Mouse (Mus musculus) forebrain, embryonic 13.5 days (tissue): ENCODE measurements around the gene Uhrf1. TPM values are rescaled to one million over a fixed set of nuclear protein-coding genes. Genes with fewer than 3 reads are reported as not detected.

Experiments
- ATAC-seq: fragments of 200-750 bp; cut with Nextera tagmentation; 2 replicates; pipeline ENCODE4 v1.8.0; 2017
- H3K27ac ChIP-seq: fragments of 300-500 bp; sonication (generic); 2 replicates; pipeline ENCODE4 v1.5.1; 2015; ENCODE audit warnings: inconsistent platforms, mild to moderate bottlenecking, moderate library complexity
- H3K27me3 ChIP-seq: fragments of 300-500 bp; sonication (generic); 2 replicates; pipeline ENCODE4 v1.6.1; 2015; ENCODE audit warnings: mild to moderate bottlenecking, inconsistent platforms
- H3K36me3 ChIP-seq: fragments of 300-500 bp; sonication (generic); 2 replicates; pipeline ENCODE4 v1.6.1; 2015; ENCODE audit warnings: mild to moderate bottlenecking, inconsistent platforms; ENCODE audit not compliant: poor library complexity, severe bottlenecking
- H3K4me1 ChIP-seq: fragments of 300-500 bp; sonication (generic); 2 replicates; pipeline ENCODE4 v1.6.1; 2015; ENCODE audit warnings: inconsistent platforms
- H3K4me2 ChIP-seq: fragments of 300-500 bp; sonication (generic); 2 replicates; pipeline ENCODE4 v1.6.1; 2015; ENCODE audit warnings: inconsistent platforms, mild to moderate bottlenecking, moderate library complexity
- H3K4me3 ChIP-seq: fragments of 300-500 bp; sonication (generic); 2 replicates; pipeline ENCODE4 v1.5.1; 2015; ENCODE audit warnings: mild to moderate bottlenecking, inconsistent platforms
- H3K9ac ChIP-seq: fragments of 300-500 bp; sonication (generic); 2 replicates; pipeline ENCODE4 v1.6.1; 2015; ENCODE audit warnings: mild to moderate bottlenecking, inconsistent platforms
- H3K9me3 ChIP-seq: fragments of 300-500 bp; sonication (generic); replicated peaks from 2 replicates; pipeline ENCODE4 v1.6.1; 2016; ENCODE audit warnings: inconsistent platforms
- whole genome bisulfite sequencing: fragments of 180-500 bp; shearing (Covaris S2); methylation state at CpG from one replicate; pipeline ENCODE4 v1.1.7; 2015; 5-methylcytosine and 5-hydroxymethylcytosine counted together
- polyA plus RNA-seq: library from polyadenylated mRNA; unstranded; fragments of >200 nt; fragmentation: Nextera tagmentation; extraction: Ambion mirVana; gene quantifications from 2 replicates; pipeline ENCODE4 v1.2.1, GENCODE M21; 2015

Uhrf1 gene
- polyA plus RNA-seq, 1 experiment from 2014 or later, result 119 TPM

DNA sequence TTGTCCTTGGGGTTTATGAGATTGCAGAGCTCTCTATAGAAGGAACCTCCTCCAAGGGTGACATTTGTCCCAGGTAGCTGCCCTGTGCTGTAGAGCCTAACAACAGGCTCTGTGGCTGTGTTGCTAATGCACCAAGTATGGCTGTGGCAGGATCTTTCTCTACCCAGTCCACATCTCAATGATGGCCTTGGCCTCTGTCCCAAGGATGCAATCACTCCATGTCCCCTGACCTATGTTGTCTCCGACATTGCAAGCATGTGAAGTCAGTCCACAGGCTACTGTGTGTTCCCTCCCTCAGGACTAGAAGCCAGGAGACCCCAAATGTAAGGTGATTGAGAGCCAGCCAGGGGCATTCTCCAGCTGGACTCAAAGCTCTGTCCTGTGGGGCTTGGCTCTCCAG is 56.7 kb downstream of the Uhrf1 start:
- Histone ChIP-seq H3K27me3 (no peaks in the 10 kb centered on the region), H3K27ac (peak overlapping the region; percentile 37), H3K36me3 (peaks cover 81% of the 10 kb centered on the region), H3K9ac (no peak overlapping the region), H3K9me3 (no peaks in the 10 kb centered on the region), H3K4me1 (peaks cover 19% of the 10 kb centered on the region), H3K4me3 (no peak overlapping the region), H3K4me2 (no peak overlapping the region)
- WGBS, result 84% methylated on average over 1 of the region's 1 CpGs
- no peak for ATAC-seq

GRCm38 (mm10) chr17:56360451-56360850 is 57.3 kb downstream of the Uhrf1 start:
- ATAC-seq, result 0 out of 2 replicates have a peak, but pooled peaks have one; percentile 28
- H3K4me2 ChIP-seq, result no peak overlapping the region
- 0 out of 2 replicates have a peak overlapping the region, but pooled peaks have one; percentile 2 for H3K9ac ChIP-seq
- no peaks in the 10 kb centered on the region for H3K27me3 ChIP-seq
- peak overlapping the region; percentile 37 for H3K27ac ChIP-seq
- 37% methylated on average over 8 of the region's 8 CpGs for WGBS
- H3K9me3 ChIP-seq, result no peaks in the 10 kb centered on the region
- H3K4me3 ChIP-seq, result no peak overlapping the region
- peaks cover 81% of the 10 kb centered on the region for H3K36me3 ChIP-seq
- H3K4me1 ChIP-seq, result peaks cover 23% of the 10 kb centered on the region

- Histone ChIP-seq H3K9me3 (no peaks in the 10 kb centered on the region), H3K27me3 (no peaks in the 10 kb centered on the region), H3K9ac (no peak overlapping the region), H3K4me3 (no peak overlapping the region), H3K36me3 (peaks cover 78% of the 10 kb centered on the region), H3K4me1 (peaks cover 33% of the 10 kb centered on the region), H3K27ac (0 out of 2 replicates have a peak overlapping the region, but pooled peaks have one; percentile 8), H3K4me2 (no peak overlapping the region)
- 93% methylated on average over 2 of the region's 2 CpGs for WGBS
- ATAC-seq, result no peak
Observed at GRCm38 (mm10) chr17:56361542-56361941, 58.4 kb downstream of the Uhrf1 start.

DNA sequence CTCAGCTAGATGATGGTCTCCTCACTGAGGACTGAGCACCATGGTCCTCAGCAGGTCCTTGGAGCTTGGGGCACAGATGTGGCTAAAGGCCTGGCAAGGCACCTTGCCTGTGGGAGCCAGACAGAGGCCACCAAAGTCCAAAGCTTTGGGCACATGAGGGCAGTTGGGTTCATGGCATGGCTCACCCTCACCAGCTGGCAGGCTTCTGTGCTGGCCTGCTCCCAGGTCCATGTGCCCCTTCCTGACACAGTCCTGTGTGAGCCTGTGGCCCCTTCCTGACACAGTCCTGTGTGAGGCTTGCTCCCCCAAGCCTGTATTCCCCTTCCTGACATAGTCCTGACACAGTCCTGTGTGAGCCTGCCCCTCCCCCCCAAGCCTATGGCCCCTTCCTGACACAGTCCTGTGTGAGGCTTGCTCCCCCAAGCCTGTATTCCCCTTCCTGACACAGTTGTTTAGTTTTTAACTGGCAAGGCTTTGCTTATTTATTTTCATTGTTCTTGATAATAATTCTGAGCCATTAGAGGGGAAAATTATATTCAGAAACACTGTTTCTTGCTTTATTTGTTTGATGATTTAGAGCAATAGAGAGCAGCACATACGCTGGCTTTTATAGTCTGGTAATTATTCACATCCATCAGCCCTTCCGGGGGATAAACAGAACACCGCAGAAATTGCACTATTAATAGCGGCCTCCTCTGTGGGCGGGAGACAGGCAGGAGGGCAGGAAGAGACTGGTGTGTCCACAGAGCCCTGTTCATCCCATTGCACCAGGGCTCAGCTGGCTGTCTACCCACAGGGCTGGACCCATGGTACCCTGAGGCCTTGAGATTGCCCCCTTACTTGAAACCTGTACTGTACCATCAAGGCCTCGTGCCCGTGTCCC is 62.9 kb downstream of the Uhrf1 start:
- Histone ChIP-seq H3K4me1 (peaks cover 42% of the 10 kb centered on the region), H3K4me2 (no peak overlapping the region), H3K4me3 (no peak overlapping the region), H3K9ac (0 out of 2 replicates have a peak overlapping the region, but pooled peaks have one; percentile 9), H3K27ac (peak overlapping the region; percentile 60), H3K36me3 (peaks cover 70% of the 10 kb centered on the region), H3K9me3 (no peaks in the 10 kb centered on the region), H3K27me3 (no peaks in the 10 kb centered on the region)
- ATAC-seq, result no peak
- 58% methylated on average over 7 of the region's 7 CpGs for WGBS

GRCm38 (mm10) chr17:56368291-56368790 is 65.2 kb downstream of the Uhrf1 start:
- 72% methylated on average over 6 of the region's 6 CpGs for WGBS
- no peak for ATAC-seq
- no peaks in the 10 kb centered on the region for H3K27me3 ChIP-seq
- H3K4me2 ChIP-seq, result no peak overlapping the region
- peak overlapping the region; percentile 3; the same call in 1 of the 2 replicates for H3K9ac ChIP-seq
- H3K4me3 ChIP-seq, result no peak overlapping the region
- H3K27ac ChIP-seq, result no peak overlapping the region
- H3K9me3 ChIP-seq, result no peaks in the 10 kb centered on the region
- H3K36me3 ChIP-seq, result peaks cover 74% of the 10 kb centered on the region
- peaks cover 51% of the 10 kb centered on the region for H3K4me1 ChIP-seq

DNA sequence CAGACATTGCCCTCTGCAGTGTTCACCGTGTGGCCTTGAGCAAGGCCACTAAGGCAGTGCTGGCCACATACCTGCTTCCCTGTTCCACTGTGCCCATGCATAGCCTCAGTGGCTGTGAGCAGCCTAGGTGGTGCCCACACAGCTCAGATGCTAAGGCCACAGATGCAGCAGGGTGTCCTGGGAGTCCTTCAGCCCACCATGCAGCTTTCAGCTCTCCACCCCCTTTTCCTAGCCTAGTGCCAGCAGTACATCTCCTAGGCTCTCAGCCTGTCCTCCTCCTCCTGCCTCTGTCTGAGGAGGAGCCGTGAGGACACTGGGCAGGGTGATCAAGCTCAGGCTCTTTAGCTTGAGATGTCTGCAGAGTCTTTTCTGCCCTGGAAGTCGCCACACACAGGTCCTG is 67.0 kb downstream of the Uhrf1 start:
- H3K9me3 ChIP-seq, result no peaks in the 10 kb centered on the region
- peaks cover 60% of the 10 kb centered on the region for H3K4me1 ChIP-seq
- no peak overlapping the region for H3K9ac ChIP-seq
- H3K4me3 ChIP-seq, result no peak overlapping the region
- no peaks in the 10 kb centered on the region for H3K27me3 ChIP-seq
- WGBS, result 90% methylated on average over 3 of the region's 3 CpGs
- peaks cover 78% of the 10 kb centered on the region for H3K36me3 ChIP-seq
- ATAC-seq, result no peak
- no peak overlapping the region for H3K27ac ChIP-seq
- H3K4me2 ChIP-seq, result no peak overlapping the region

GRCm38 (mm10) chr17:56371029-56371660 is 68.0 kb downstream of the Uhrf1 start:
- Histone ChIP-seq H3K27ac (peak overlapping the region; percentile 17; the same call in 1 of the 2 replicates), H3K27me3 (no peaks in the 10 kb centered on the region), H3K9me3 (no peaks in the 10 kb centered on the region), H3K4me3 (no peak overlapping the region), H3K4me1 (peaks cover 50% of the 10 kb centered on the region), H3K36me3 (peaks cover 80% of the 10 kb centered on the region), H3K9ac (0 out of 2 replicates have a peak overlapping the region, but pooled peaks have one; percentile 2), H3K4me2 (no peak overlapping the region)
- no peak for ATAC-seq
- WGBS, result 59% methylated on average over 15 of the region's 15 CpGs

DNA sequence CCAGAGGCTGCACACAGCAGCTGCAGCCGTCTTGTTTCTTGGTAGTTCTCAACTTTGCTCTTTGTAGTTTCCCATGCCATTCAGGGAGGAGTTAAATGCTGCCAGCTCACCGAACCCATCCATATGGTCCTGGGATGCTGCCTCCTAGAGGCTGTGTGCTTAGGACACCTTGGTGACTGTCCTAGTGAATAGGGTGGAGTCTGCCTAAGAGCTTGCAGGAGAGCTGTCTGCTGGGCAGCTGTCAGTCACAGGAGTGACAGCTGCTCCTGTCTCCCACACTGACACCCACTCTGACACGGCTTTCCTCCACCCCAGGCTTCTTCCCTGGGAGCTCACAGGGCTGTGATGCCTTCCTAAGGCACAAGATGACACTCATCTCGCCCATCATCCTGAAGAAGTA is 69.0 kb downstream of the Uhrf1 start:
- peaks cover 82% of the 10 kb centered on the region for H3K36me3 ChIP-seq
- no peaks in the 10 kb centered on the region for H3K9me3 ChIP-seq
- peaks cover 47% of the 10 kb centered on the region for H3K4me1 ChIP-seq
- no peak overlapping the region for H3K27ac ChIP-seq
- H3K4me3 ChIP-seq, result no peak overlapping the region
- no peak overlapping the region for H3K9ac ChIP-seq
- WGBS, result 65% methylated on average over 4 of the region's 4 CpGs
- no peak for ATAC-seq
- no peak overlapping the region for H3K4me2 ChIP-seq
- no peaks in the 10 kb centered on the region for H3K27me3 ChIP-seq

Other genes starting within 250 kb of the Uhrf1 start
- 68.7 and 68.8 TPM in 2 replicates for gene Ubxn6, start 228.3 kb upstream of the Uhrf1 start, polyA plus RNA-seq
- gene Hdgfl2, start 223.7 kb upstream of the Uhrf1 start, polyA plus RNA-seq, result 163 and 169 TPM in 2 replicates
- gene Plin4, start 193.5 kb upstream of the Uhrf1 start, polyA plus RNA-seq, result 0.06 and 0.08 TPM in 2 replicates
- 0.27 and 0.52 TPM in 2 replicates for gene Plin5, start 185.7 kb upstream of the Uhrf1 start, polyA plus RNA-seq
- gene Lrg1, start 181.3 kb upstream of the Uhrf1 start, polyA plus RNA-seq, result not detected in 2 replicates
- gene Sema6b, start 163.0 kb upstream of the Uhrf1 start, polyA plus RNA-seq, result 4.2 and 4.3 TPM in 2 replicates
- gene Tnfaip8l1, start 140.8 kb upstream of the Uhrf1 start, polyA plus RNA-seq, result 8.0 and 8.4 TPM in 2 replicates
- gene Mydgf, start 119.4 kb upstream of the Uhrf1 start, polyA plus RNA-seq, result 56.8 and 64.5 TPM in 2 replicates
- 32.5 and 33.0 TPM in 2 replicates for gene Dpp9, start 84.4 kb upstream of the Uhrf1 start, polyA plus RNA-seq
- 16.5 and 19.3 TPM in 2 replicates for gene Fem1a, start 46.5 kb upstream of the Uhrf1 start, polyA plus RNA-seq
- 1.4 and 1.6 TPM in 2 replicates for gene Ticam1, start 26.5 kb upstream of the Uhrf1 start, polyA plus RNA-seq
- 18.3 and 21.8 TPM in 2 replicates for gene Plin3, start 10.4 kb upstream of the Uhrf1 start, polyA plus RNA-seq
- gene Arrdc5, start 3.0 kb upstream of the Uhrf1 start, polyA plus RNA-seq, result not detected in 2 replicates
- gene Kdm4b, start 22.7 kb downstream of the Uhrf1 start, polyA plus RNA-seq, result 51.4 and 55.9 TPM in 2 replicates
- 276 and 292 TPM in 2 replicates for gene Ptprs, start 173.2 kb downstream of the Uhrf1 start, polyA plus RNA-seq
- gene Znrf4, start 209.1 kb downstream of the Uhrf1 start, polyA plus RNA-seq, result 0.14 TPM in 1 of 2 replicates, not detected in the other